Mouse (Mus musculus) cortical plate, adult 2 months (tissue): Measurements from ENCODE around the gene Kpna2. TPM values are rescaled to one million over a fixed set of nuclear protein-coding genes. Genes with fewer than 3 reads are reported as not detected.
A peak's percentile ranks its signal among the peaks of the same experiment; 100 is the strongest.

Experiments
- H3K27ac ChIP-seq: fragments of 200-500 bp; 2 replicates; pipeline ENCODE4 v1.5.1; 2012; ENCODE audit warnings: low read length, control low read depth, inconsistent platforms; ENCODE audit not compliant: insufficient read depth
- H3K4me1 ChIP-seq: fragments of 200-500 bp; 2 replicates; pipeline ENCODE4 v1.6.1; 2011; ENCODE audit warnings: low read length; ENCODE audit not compliant: control insufficient read depth, insufficient read depth
- H3K4me3 ChIP-seq: fragments of 200-500 bp; 2 replicates; pipeline ENCODE4 v1.5.1; 2011; ENCODE audit warnings: mild to moderate bottlenecking, low read length, control low read depth; ENCODE audit not compliant: insufficient read depth
- CTCF ChIP-seq: fragments of 200-500 bp; IDR thresholded peaks from 2 replicates; pipeline ENCODE4 v1.5.1; 2011; ENCODE audit warnings: mild to moderate bottlenecking, control low read depth, low read length; ENCODE audit not compliant: insufficient read depth; ENCODE audit errors: extremely low read depth
- POLR2A ChIP-seq: fragments of 200-500 bp; IDR thresholded peaks from 2 replicates; pipeline ENCODE4 v1.6.1; 2011; ENCODE audit warnings: mild to moderate bottlenecking, low read length, control low read depth; ENCODE audit not compliant: insufficient read depth; ENCODE audit errors: extremely low read depth
- polyA plus RNA-seq: library from polyadenylated mRNA; depleted of rRNA; stranded (reverse); fragments of >200 nt; gene quantifications from 2 replicates; pipeline ENCODE4 v1.2.3, GENCODE M21; 2012

Gene Kpna2
- polyA plus RNA-seq, 1 experiment: 32.4 TPM

DNA sequence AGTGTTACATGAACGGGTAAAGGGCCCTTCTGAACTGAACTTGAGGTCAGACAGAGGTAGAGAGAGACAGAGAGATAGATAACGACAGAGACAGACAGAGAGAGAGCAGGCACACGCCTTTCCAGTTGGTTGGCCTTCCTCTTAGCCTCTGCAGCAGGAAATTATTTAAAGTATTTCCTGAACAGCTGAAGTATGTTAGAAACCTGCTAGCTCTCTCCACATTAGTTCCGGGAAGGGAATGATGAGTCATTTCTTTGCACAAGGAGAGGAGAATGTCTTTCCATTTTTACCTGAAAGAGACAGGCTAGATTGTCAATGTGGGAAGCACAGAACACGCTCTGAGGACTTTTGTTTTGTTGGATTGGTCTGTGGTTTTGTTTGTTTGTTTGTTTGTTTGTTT lies 17.0 kb downstream of the Kpna2 start:
- TF ChIP-seq POLR2A: no peak
- no peak for TF ChIP-seq CTCF
- Histone ChIP-seq H3K4me3 (no peak overlapping the region), H3K4me1 (peaks cover 2% of the 10 kb centered on the region; the same call in 1 of the 2 replicates), H3K27ac (peak overlapping the region; percentile 10; the same call in 1 of the 2 replicates)

DNA sequence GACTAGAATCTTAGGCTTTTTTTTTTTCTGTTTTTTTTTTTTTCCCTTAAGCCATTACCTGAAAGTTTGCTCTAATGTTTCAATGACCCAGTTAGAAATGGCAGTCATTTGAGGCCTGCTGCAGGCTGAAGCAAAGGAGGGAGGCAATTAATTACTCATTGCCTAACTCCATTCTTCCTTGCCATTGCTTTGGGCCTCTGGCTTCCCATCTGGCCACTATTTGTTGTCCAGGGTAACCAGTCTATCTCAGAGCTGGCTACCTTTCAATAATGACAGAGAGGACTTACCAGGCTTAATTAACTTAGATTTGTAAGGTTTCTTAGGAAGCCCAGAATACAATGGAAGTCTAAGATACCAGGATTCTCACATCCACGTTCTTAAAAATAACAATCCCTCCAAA lies 17.6 kb downstream of the Kpna2 start:
- TF ChIP-seq POLR2A (no peak), CTCF (no peak)
- Histone ChIP-seq H3K27ac (peak overlapping the region; percentile 10; the same call in 1 of the 2 replicates), H3K4me1 (peaks cover 2% of the 10 kb centered on the region; the same call in 1 of the 2 replicates), H3K4me3 (no peak overlapping the region)

DNA sequence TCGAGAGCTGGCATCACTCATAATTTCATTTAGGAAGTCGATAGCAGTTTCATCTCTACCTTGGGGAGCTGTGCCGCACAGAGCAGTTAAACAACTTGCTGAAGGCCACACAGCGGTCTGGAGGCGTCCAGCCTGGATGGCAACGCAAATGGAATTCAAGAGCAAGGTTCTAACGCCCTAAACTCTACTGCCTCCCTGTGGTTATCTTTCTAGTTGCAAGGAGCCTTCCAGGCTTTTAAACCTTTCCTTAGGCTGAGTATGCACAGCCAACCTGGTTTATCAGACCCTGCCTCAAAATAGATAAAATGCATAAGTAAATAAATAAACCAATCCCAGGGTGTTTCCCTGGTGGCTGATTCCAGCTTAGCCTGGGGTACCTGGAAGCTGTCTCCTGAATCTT lies 18.9 kb downstream of the Kpna2 start:
- H3K4me1 ChIP-seq: peaks cover 2% of the 10 kb centered on the region; the same call in 1 of the 2 replicates
- H3K27ac ChIP-seq: no peak overlapping the region
- H3K4me3 ChIP-seq: no peak overlapping the region
- peak; percentile 82 for TF ChIP-seq CTCF
- no peak for TF ChIP-seq POLR2A

DNA sequence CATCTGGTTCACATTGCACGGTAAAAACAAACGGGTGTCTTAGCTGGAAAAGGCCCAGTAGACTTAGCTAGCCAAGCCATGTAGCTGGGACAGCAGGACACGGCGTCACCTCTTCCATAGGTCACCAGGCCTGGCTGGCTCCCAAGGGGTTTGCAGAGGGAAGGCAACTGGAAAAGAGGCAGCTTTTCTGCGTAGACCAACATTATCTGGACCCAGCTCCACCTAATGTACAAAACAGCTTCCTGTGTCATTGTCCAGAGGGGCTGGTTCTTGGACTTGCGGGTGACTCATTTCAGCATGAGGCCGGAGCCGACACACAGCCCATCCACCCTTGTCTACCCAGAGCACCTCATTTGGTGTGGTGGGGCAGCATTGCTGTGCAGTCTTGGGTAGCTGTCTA lies 23.1 kb downstream of the Kpna2 start:
- Histone ChIP-seq H3K4me1 (no peaks in the 10 kb centered on the region), H3K27ac (no peak overlapping the region), H3K4me3 (no peak overlapping the region)
- TF ChIP-seq POLR2A (no peak), CTCF (no peak)

DNA sequence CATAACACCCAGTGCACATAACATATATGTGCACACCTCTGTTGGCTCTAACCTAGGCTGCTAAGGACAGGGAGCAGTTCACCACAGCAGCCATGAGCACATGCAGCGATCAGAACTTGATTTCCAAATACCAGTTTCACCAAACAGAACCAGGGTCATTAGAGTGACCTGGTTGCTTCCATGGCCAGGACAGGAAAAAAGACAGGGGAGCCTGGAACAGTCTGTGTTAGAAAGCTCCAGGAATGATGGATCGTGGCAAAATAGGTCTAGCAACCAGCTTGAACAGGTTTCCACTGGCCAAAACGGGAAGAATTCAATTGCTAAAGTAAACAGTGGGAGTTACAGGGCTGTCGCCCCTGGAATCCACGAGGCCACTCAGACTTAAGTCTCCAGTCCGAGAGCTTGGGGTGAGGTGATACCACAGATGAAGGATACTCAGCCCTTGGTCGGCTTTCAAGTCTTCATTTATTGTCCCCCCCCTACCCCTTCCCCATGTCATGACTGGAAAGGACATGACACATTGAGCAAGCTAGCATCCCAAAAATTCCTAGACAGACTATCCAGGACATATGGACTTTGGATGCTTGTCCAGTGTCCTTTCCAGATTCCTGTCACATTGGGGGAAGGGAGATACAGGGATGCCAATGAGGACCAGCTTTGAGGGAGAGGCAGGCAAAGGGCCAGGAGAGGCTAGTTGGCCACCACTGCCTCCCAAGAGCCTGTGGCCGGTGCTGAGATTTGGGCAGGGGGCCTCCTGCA lies 23.7 kb downstream of the Kpna2 start:
- no peaks in the 10 kb centered on the region for H3K4me1 ChIP-seq
- TF ChIP-seq CTCF: no peak
- TF ChIP-seq POLR2A: no peak
- H3K27ac ChIP-seq: no peak overlapping the region
- H3K4me3 ChIP-seq: no peak overlapping the region

DNA sequence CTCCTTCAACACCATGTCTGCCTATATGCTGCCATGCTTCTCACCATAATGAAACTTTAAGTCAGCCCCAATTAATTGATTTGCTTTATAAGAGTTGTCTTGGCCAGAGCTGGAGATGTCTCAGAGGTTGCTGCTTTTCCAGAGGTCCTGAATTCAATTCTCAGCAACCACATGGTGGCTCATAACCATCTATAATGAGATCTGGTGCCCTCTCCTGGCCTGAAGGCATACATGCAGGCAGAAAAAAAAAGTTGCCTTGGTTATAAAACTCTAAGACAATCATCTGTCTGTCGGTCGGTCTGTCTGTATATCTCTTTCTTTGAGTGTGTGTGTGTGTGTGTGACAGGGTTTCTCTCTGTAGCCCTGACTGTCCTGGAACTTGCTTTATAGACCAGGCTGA lies 24.9 kb downstream of the Kpna2 start:
- Histone ChIP-seq H3K4me1 (no peaks in the 10 kb centered on the region), H3K27ac (no peak overlapping the region), H3K4me3 (no peak overlapping the region)
- TF ChIP-seq POLR2A (no peak), CTCF (no peak)

DNA sequence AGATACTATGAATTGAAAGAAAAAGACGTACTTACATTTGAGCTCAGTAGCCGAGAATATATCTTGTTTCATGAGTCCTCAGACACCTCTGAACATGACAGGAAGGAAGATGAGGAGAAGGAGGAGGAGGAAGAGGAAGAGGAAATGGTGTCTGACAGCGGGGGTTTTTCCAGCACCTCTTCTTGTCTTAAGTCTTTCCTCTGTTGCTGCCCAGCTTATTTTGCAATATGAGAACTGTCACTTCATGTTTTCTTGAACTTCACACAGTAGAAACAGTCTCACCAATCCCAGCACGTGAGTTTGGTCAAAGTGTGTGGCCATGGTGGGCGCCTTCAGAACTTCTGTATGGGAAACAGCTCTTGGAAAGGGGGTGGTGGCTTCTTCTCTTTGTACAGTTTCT lies 26.3 kb downstream of the Kpna2 start:
- Histone ChIP-seq H3K27ac (no peak overlapping the region), H3K4me3 (no peak overlapping the region), H3K4me1 (no peaks in the 10 kb centered on the region)
- TF ChIP-seq CTCF: no peak
- TF ChIP-seq POLR2A: no peak

DNA sequence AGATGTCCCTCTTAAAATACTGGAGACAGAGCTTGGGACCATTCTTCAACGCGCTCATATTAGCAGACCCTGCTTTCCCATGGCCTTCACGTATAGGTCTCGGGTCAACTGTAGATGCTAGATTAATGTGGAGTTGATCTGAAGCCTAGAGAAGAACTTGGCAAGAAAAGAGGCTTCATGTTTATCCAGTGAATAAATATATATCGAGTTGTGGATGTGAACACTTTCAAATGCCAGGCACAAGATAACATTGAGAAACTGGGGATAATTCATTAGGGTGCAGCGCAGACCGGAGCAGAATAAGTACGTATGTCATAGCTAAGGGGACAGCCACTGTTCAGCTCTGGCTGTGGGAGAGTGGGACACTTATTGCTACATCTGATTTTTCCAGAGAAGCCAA lies 29.5 kb downstream of the Kpna2 start:
- no peak overlapping the region for H3K4me3 ChIP-seq
- H3K4me1 ChIP-seq: no peaks in the 10 kb centered on the region
- H3K27ac ChIP-seq: no peak overlapping the region
- no peak for TF ChIP-seq POLR2A
- TF ChIP-seq CTCF: no peak

DNA sequence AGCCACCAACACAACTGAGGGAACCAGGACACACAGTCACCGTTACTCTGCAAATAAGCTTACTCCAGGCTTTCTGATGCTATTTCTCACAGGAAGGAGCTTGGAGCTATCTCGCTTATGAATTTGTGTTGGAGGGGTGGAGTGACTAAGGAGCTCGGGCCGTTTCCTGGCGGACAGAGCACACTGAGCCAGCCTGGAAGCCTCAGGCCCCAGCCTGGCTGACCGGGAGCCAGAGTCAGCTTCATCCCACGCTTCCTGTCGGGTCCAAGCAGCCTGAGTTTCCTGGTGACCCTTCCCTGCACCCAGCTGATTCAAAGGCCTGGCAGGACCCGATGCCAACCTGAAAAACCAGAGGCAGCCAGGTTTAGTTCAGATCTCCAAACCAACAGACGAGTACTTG lies 31.7 kb downstream of the Kpna2 start:
- Histone ChIP-seq H3K27ac (no peak overlapping the region), H3K4me1 (no peaks in the 10 kb centered on the region), H3K4me3 (no peak overlapping the region)
- TF ChIP-seq CTCF (no peak), POLR2A (no peak)

DNA sequence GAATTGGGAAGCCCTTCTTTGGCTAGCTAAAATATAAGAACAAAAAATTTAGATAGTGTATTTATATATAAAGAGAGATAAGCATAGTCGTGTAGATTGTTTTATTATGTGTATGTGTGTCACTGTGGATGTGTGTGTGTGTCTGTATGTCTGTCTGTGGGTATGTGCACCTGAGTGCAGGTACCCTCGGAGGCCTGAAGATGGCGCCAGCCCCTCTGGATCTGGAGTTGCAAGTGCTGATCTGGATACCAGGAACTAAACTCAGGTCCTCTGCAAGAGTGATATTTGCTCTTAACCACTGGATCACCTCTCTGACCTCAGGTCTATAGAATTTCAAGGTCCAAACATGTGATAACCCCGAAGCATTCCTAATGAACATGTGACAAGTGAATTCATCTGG lies 33.5 kb downstream of the Kpna2 start:
- Histone ChIP-seq H3K4me3 (no peak overlapping the region), H3K4me1 (no peaks in the 10 kb centered on the region), H3K27ac (no peak overlapping the region)
- TF ChIP-seq CTCF: no peak
- TF ChIP-seq POLR2A: no peak
